Mouse (Mus musculus) embryo, embryonic 10 days (tissue): ENCODE results near the gene Ubl5.
A peak's percentile ranks its signal among the peaks of the same experiment; 100 is the strongest.
"Not testable (repeated sequence)": the region's sequence is repeated elsewhere in the genome, so short reads cannot be mapped to it uniquely, and the experiment has no call there.

ENCODE experiments used
- DNase-seq: peaks from one replicate; pipeline ENCODE4 v3.0.0-alpha.2; 2015; ENCODE audit warnings: low spot score

Ubl5 gene

GRCm38 (mm10) chr9:20657546-20657945, 14.9 kb downstream of the Ubl5 start:
- no peak for DNase-seq

GRCm38 (mm10) chr9:20662325-20662724, 19.6 kb downstream of the Ubl5 start:
- DNase-seq: peak; percentile 76

GRCm38 (mm10) chr9:20662874-20663273, 20.2 kb downstream of the Ubl5 start:
- DNase-seq: no peak

- no peak for DNase-seq
Measured at GRCm38 (mm10) chr9:20663956-20664355, 21.3 kb downstream of the Ubl5 start.

DNA sequence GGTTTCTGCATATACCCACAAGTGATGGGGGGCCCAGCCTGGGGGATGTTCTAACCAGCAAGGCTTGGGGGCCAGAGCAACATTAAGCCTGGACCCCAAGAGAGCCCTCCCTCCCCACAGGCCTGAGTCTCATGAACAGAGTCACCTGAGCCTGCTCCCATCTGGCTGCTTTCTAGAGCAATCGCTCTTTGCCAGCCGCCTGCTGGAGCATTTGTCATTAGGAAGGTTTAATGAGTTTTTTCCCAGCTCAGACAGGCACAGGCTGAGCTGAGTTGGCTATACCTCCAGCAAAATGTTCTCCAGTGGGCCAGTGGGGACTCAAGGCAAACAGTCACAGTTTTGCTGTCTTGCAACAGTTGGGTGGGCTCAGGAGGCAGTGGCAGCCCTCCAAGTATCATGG, 21.7 kb downstream of the Ubl5 start:
- no peak for DNase-seq

- no peak for DNase-seq
Measured at GRCm38 (mm10) chr9:20664982-20665637, 22.4 kb downstream of the Ubl5 start.

- peak; percentile 60 for DNase-seq
Measured at GRCm38 (mm10) chr9:20665925-20666324, 23.2 kb downstream of the Ubl5 start.

- peak; percentile 29 for DNase-seq
Measured at GRCm38 (mm10) chr9:20666510-20667034, 23.9 kb downstream of the Ubl5 start.

DNA sequence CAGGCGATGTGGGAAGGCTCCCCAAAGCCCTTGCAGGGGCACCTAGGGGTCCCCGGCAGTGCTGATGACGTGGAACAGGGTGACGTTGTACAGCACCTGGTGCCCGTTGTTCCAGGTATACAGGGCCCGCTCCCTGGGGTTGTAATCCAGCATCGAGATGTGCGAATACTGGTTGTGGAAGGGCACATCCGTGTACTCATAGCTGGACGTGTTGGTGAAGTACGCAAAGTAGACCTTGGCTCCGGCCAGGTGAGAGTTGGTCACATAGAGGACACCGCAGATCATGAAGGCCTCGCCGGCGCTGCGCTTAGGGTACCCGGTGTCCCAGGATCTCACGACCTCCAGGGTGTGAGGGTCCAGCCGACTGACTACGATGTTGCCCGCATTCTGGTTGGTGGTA, 25.4 kb downstream of the Ubl5 start:
- no peak for DNase-seq

DNA sequence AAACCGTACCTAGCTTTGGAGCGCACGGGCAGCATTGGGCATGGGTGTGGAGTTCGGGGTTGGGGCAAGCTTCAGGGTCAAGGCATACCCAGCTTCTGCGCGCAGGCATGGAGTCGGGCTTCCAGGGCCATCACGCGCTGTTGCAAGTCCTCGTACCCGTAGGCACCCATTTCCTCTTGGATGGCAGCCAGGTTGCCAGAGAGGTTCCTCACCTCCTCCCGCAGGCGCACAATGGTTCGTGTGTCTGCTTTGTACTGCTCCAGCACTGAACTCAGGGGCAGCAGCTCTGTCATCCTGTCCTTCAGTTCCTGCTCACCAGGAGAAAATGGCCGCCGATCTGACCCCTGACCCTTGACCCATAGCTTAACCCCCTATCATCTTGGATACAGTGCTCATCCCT, 29.4 kb downstream of the Ubl5 start:
- DNase-seq: no peak

- no peak for DNase-seq
Measured at GRCm38 (mm10) chr9:20677892-20678291, 35.2 kb downstream of the Ubl5 start.

DNA sequence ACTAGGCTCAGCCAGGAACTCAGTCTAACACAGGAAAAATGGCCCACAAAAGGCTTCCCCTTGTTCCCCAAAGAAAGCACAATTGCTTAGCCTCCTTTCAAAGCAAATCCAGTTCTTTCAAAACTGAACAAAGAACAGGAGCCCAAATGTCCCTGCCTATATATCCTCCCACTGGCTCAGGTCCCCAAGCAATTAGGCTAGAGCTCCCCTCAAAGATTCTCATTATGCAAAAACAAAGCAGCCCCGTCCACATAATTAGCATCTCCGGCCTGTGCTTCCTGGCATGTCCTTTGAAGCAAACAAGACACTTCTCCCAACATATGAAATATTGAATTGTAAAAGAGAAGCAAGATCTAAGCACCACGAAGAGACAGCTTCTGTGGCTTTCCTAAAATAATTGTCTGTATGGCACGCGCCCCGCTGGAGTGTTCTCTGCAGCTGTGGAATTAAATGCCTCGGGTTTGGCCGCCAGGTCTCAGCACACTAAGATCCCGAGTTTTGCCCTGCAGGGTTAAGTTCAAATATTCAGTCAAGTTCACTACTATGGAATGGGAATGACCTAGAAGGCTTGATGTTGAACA, 37.8 kb downstream of the Ubl5 start:
- DNase-seq: no peak

DNA sequence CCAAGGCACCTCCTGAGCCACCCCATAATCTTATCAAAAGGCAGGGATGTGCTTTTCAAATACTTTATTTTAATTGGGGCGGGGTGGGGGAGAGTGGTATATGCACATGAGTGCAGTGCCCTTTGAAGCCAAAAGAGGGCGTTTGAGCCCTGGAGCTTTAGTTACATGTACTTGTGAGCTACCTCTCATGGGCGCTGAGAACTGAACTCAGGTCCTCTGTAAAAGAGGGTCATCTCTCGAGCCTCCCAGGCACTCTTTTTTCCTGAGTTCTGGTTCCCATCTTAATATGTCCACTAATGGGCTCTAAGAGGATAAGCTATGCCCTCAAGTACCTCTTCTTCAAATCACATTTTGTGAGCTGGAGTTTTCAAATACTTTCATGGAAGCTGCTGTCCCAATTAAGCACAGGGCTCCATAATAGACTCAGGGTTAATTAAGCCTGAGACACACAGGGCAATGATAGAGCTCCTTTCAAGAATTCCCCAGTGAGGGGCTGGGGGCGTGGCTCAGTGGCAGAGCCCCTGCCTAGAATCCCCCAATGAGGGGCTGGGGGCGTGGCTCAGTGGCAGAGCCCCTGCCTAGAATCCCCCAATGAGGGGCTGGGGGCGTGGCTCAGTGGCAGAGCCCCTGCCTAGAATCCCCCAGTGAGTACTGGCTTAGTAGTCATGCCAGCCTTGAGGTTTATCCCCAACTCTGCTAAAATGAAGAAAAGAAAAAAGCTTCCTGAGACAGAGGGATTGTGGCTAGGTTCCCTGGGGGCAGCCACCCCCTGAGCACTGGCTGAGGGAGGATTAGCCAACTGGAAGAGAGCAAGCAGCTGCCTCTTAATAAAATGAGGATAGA, 39.1 kb downstream of the Ubl5 start:
- DNase-seq: no peak

DNA sequence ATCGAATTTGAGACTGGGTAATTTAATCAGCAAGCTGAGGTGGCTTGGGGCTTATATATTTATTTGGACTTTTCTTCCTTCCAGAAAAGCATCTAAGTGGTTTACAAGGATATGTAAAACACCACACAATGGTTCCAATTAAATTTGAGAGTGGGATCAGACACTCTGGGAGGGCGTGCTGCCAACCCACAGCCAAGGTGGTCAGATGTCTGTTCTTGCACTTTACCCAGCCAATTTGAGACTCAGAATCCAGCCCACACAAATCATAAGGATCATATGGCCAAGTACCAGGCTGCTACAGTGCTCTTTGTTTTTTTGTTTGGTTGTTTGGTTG, 39.7 kb downstream of the Ubl5 start:
- DNase-seq: no peak

GRCm38 (mm10) chr9:20685081-20685861, 42.6 kb downstream of the Ubl5 start:
- no peak for DNase-seq

- no peak for DNase-seq
Measured at GRCm38 (mm10) chr9:20689403-20689802, 46.7 kb downstream of the Ubl5 start.

GRCm38 (mm10) chr9:20689913-20690312, 47.2 kb downstream of the Ubl5 start:
- DNase-seq: peak; percentile 64

- DNase-seq: not testable (repeated sequence)
Measured at GRCm38 (mm10) chr9:20690449-20690848, 47.8 kb downstream of the Ubl5 start.

DNA sequence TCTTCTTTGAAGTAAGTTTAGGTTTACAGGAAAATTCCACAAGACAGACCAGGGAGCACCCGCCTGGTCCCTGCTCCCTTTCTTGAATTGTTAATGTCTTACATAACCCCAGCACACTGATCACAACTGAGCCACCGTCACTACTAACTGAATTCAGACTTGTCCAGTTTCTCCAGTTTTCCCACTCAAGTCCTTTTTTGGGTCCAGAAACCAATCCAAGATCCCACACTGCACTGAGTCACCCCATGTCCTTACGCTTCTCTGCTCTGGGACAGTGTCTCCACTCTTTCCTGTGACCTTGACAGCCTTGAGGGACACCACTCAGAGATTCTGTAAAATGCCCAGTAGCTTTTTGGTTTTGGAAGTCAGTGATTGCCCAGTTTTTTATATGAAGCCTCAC, 50.2 kb downstream of the Ubl5 start:
- DNase-seq: no peak

DNA sequence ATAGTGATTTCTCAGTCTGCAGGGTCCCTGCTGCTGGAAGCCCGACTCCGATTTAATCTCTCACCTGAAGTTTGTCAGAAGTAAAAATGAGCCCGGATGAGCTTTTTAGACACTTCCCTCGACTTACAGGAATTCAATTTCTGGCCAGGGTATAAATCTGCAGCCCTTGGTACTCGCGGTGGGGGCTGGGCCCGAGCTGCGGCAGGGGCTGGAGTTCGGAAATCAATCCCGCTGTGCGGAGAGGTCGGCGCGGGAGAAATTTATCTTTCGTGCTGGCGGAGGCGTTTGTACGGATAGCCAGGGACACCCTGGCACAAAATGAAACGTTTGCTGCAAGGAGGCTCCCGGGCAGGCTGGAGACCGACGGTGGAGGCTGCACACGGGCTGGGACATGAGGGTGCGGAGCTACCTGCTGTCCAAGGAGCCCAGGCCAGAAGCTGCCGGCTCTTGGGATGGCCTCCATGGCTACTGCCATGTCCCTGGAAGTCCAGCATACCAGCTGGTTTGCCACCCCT, 52.1 kb downstream of the Ubl5 start:
- peak; percentile 36 for DNase-seq

DNA sequence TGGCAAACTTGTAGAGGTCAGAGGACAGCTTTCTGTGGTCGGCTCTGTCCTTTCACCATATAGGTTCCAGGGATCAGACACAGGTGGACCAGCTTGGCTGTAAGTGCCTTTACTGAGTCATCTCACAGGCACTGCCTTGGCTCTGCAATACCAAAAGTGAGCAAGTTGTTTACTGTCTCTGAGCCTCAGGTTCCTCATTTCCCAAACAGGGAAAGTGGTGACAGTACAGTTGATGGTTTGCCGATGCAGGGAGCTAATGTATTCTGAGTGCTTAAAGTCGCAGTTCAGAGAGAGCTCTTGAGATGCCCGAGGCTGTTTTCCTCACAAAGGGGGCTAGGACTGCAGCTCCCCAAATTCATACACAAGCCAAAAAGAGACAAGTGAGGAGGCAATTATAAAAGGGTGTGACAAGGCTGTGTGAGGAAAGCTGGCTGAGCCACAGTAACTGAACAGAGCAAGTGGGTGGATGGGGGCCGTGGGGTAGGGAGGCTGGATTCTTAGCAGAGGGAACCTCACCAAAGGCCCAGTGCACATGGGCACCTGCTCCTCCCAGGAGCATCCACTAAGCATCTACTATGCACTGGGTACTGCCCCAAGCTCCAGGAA, 53.5 kb downstream of the Ubl5 start:
- no peak for DNase-seq
